Mouse (Mus musculus): ENCODE measurements at regions not wholly inside any gene's neighbourhood (a gene's known extent, or its start where the extent isn't known, plus 50 kb on each side); places are given as distances from the start of the nearest gene placed in this dataset.

GRCm38 (mm10) chrX:52738116-52738515 lies 52.9 kb upstream of the Ccdc160 start:
- no peak for TF ChIP-seq CTCF (IDR thresholded peaks at IDR 0.05; ENCODE audit: low read depth)
- TF ChIP-seq EP300 (optimal IDR thresholded peaks at IDR 0.05): no peak

Measured in stomach, postnatal 0 days (tissue).